Mouse (Mus musculus) hindbrain, postnatal 0 days (tissue): ENCODE measurements around the gene Sept14. TPM values are rescaled to one million over a fixed set of nuclear protein-coding genes. Genes with fewer than 3 reads are reported as not detected.

ENCODE experiments used
- ATAC-seq: fragments of 200-750 bp; cut with Nextera tagmentation; 2 replicates; pipeline ENCODE4 v1.8.0; 2017; ENCODE audit warnings: mild to moderate bottlenecking, moderate TSS enrichment, moderate library complexity
- DNase-seq: peaks from one replicate; pipeline ENCODE4 v3.0.0-alpha.2; 2015; ENCODE audit warnings: low spot score
- H3K27ac ChIP-seq: fragments of 300-500 bp; sonication (generic); 2 replicates; pipeline ENCODE4 v1.5.1; 2014; ENCODE audit warnings: mild to moderate bottlenecking
- H3K27me3 ChIP-seq: fragments of 300-500 bp; sonication (generic); 2 replicates; pipeline ENCODE4 v1.6.1; 2014; ENCODE audit warnings: low read length, mixed read lengths; ENCODE audit not compliant: insufficient read depth
- H3K36me3 ChIP-seq: fragments of 300-500 bp; sonication (generic); 2 replicates; pipeline ENCODE4 v1.6.1; 2014; ENCODE audit warnings: low read length, mixed read lengths; ENCODE audit not compliant: insufficient read depth
- H3K4me1 ChIP-seq: fragments of 300-500 bp; sonication (generic); 2 replicates; pipeline ENCODE4 v1.6.1; 2014; ENCODE audit warnings: antibody characterized with exemption, low read length, mixed read lengths; ENCODE audit not compliant: insufficient read depth
- H3K4me2 ChIP-seq: fragments of 300-500 bp; sonication (generic); 2 replicates; pipeline ENCODE4 v1.6.1; 2014; ENCODE audit warnings: low read depth, mild to moderate bottlenecking, low read length, moderate library complexity, mixed read lengths
- H3K4me3 ChIP-seq: fragments of 300-500 bp; sonication (generic); 2 replicates; pipeline ENCODE4 v1.5.1; 2014; ENCODE audit warnings: low read length
- H3K9ac ChIP-seq: fragments of 300-500 bp; sonication (generic); replicated peaks from 2 replicates; pipeline ENCODE4 v1.6.1; 2014; ENCODE audit warnings: mild to moderate bottlenecking, low read length, moderate library complexity, mixed read lengths
- H3K9me3 ChIP-seq: fragments of 300-500 bp; sonication (generic); 2 replicates; pipeline ENCODE4 v1.6.1; 2016; ENCODE audit warnings: low read length, mixed read lengths
- CTCF ChIP-seq: IDR thresholded peaks from 2 replicates; pipeline ENCODE4 v1.5.1; 2016; ENCODE audit warnings: antibody characterized with exemption, control low read depth, low read depth
- WGBS: fragments of 180-500 bp; shearing (Covaris S2); extraction: QIAGEN DNeasy Blood & Tissue Kit; methylation state at CpG from one replicate; pipeline ENCODE4 v1.1.7; 2014; 5-methylcytosine and 5-hydroxymethylcytosine counted together
- polyA plus RNA-seq: library from polyadenylated mRNA; unstranded; fragments of >200 nt; fragmentation: Nextera tagmentation; extraction: Ambion mirVana; gene quantifications from 2 replicates; pipeline ENCODE4 v1.2.1, GENCODE M21; 2015
- total RNA-seq: library from RNA; depleted of rRNA; stranded (reverse); fragments of >200 nt; gene quantifications from 2 replicates; pipeline ENCODE4 v1.2.3, GENCODE M21; 2014

Gene Sept14
- total and polyA plus RNA-seq, 2 experiments from 2014 or later = not detected

- no peaks in the 10 kb centered on the region for H3K27me3 ChIP-seq
- ATAC-seq (peak; percentile 95), DNase-seq (peak; percentile 93)
- H3K4me2 ChIP-seq = peak within 1 kb of the TSS; percentile 81
- H3K9ac ChIP-seq = peak within 1 kb of the TSS; percentile 87
- peaks cover 4% of the 10 kb centered on the region; the same call in 1 of the 2 replicates for H3K9me3 ChIP-seq
- WGBS = 1% methylated on average over 23 of the region's 23 CpGs
- TF ChIP-seq CTCF = no peak
- peak within 1 kb of the TSS; percentile 70 for H3K27ac ChIP-seq
- peak within 1 kb of the TSS; percentile 81 for H3K4me3 ChIP-seq
- no peaks in the 10 kb centered on the region for H3K4me1 ChIP-seq
- no peaks in the 10 kb centered on the region for H3K36me3 ChIP-seq
Measured at GRCm38 (mm10) chr5:129670036-129670458, 38.3 kb downstream of the Sept14 start, which contains the start of gene Zfp11. Gene Zfp11, minus strand, starts transcription at chr5:129670099.

GRCm38 (mm10) chr5:129669453-129670035 lies 38.8 kb downstream of the Sept14 start:
- peak overlapping the region; percentile 87 for H3K9ac ChIP-seq
- H3K36me3 ChIP-seq = no peaks in the 10 kb centered on the region
- no peak for TF ChIP-seq CTCF
- DNase-seq (no peak), ATAC-seq (no peak; the same call in none of the 2 replicates)
- 0 out of 2 replicates have a peak, but pooled peaks cover 3% of the 10 kb centered on the region for H3K9me3 ChIP-seq
- H3K27ac ChIP-seq = peak overlapping the region; percentile 70
- H3K4me1 ChIP-seq = no peaks in the 10 kb centered on the region
- H3K4me3 ChIP-seq = peak overlapping the region; percentile 81
- WGBS = under 1% methylated on average over 31 of the region's 31 CpGs
- no peaks in the 10 kb centered on the region for H3K27me3 ChIP-seq
- peak overlapping the region; percentile 81 for H3K4me2 ChIP-seq

- DNase-seq (no peak), ATAC-seq (no peak)
- no peak for TF ChIP-seq CTCF
- Histone ChIP-seq H3K4me2 (no peak overlapping the region), H3K36me3 (no peaks in the 10 kb centered on the region), H3K9me3 (no peaks in the 10 kb centered on the region), H3K4me3 (no peak overlapping the region), H3K27ac (no peak overlapping the region), H3K4me1 (no peaks in the 10 kb centered on the region), H3K27me3 (no peaks in the 10 kb centered on the region), H3K9ac (no peak overlapping the region)
- 93% methylated on average over 4 of the region's 4 CpGs for WGBS
Measured at GRCm38 (mm10) chr5:129667851-129668250, 40.5 kb downstream of the Sept14 start.

GRCm38 (mm10) chr5:129666271-129666909 lies 41.9 kb downstream of the Sept14 start:
- WGBS = 95% methylated on average over 10 of the region's 10 CpGs
- Histone ChIP-seq H3K27ac (no peak overlapping the region), H3K4me1 (no peaks in the 10 kb centered on the region), H3K4me3 (no peak overlapping the region), H3K9ac (no peak overlapping the region), H3K36me3 (no peaks in the 10 kb centered on the region), H3K27me3 (no peaks in the 10 kb centered on the region), H3K4me2 (no peak overlapping the region), H3K9me3 (no peaks in the 10 kb centered on the region)
- DNase-seq = no peak
- no peak for ATAC-seq
- no peak for TF ChIP-seq CTCF

- no peak overlapping the region for H3K4me2 ChIP-seq
- H3K36me3 ChIP-seq = peaks cover 16% of the 10 kb centered on the region
- no peaks in the 10 kb centered on the region for H3K9me3 ChIP-seq
- no peak overlapping the region for H3K9ac ChIP-seq
- no peaks in the 10 kb centered on the region for H3K4me1 ChIP-seq
- no peaks in the 10 kb centered on the region for H3K27me3 ChIP-seq
- WGBS = 94% methylated on average over 5 of the region's 5 CpGs
- DNase-seq = no peak
- H3K4me3 ChIP-seq = no peak overlapping the region
- TF ChIP-seq CTCF = no peak
- H3K27ac ChIP-seq = no peak overlapping the region
- no peak for ATAC-seq
Measured at GRCm38 (mm10) chr5:129664090-129664489, 44.2 kb downstream of the Sept14 start.

- Histone ChIP-seq H3K27me3 (no peaks in the 10 kb centered on the region), H3K4me1 (no peaks in the 10 kb centered on the region), H3K9me3 (no peaks in the 10 kb centered on the region), H3K4me2 (no peak overlapping the region), H3K9ac (no peak overlapping the region), H3K4me3 (no peak overlapping the region), H3K36me3 (peaks cover 45% of the 10 kb centered on the region), H3K27ac (no peak overlapping the region)
- DNase-seq = no peak
- WGBS = 92% methylated on average over 15 of the region's 15 CpGs
- TF ChIP-seq CTCF = no peak
- ATAC-seq = no peak
Measured at GRCm38 (mm10) chr5:129657931-129658330, 50.4 kb downstream of the Sept14 start.

GRCm38 (mm10) chr5:129657016-129657415 lies 51.3 kb downstream of the Sept14 start:
- 97% methylated on average over 10 of the region's 10 CpGs for whole genome bisulfite sequencing
- no peak for TF ChIP-seq CTCF
- H3K9me3 ChIP-seq = no peaks in the 10 kb centered on the region
- no peaks in the 10 kb centered on the region for H3K27me3 ChIP-seq
- no peak overlapping the region for H3K27ac ChIP-seq
- H3K9ac ChIP-seq = no peak overlapping the region
- H3K4me2 ChIP-seq = no peak overlapping the region
- H3K4me1 ChIP-seq = no peaks in the 10 kb centered on the region
- DNase-seq = no peak
- H3K4me3 ChIP-seq = no peak overlapping the region
- no peak for ATAC-seq
- H3K36me3 ChIP-seq = peaks cover 45% of the 10 kb centered on the region
